Mouse (Mus musculus): Measurements from ENCODE around the gene Kcnab2.

- TF ChIP-seq POLR2A (IDR thresholded peaks at IDR 0.05; ENCODE audit: low read depth, low read length) (no peak), CTCF (IDR thresholded peaks at IDR 0.05; ENCODE audit: extremely low read depth, insufficient read depth, insufficient read length, insufficient replicate concordance) (no peak)
Observed at GRCm38 (mm10) chr4:152466601-152467000, 11.1 kb downstream of the Kcnab2 start.

Measured in spleen, adult 2 months (tissue).